Mouse (Mus musculus) cerebellum, adult 11 months (tissue): Measurements from ENCODE around the gene Stk4.

Experiments
- DNase-seq: peaks from one replicate; pipeline ENCODE4 v3.0.0; 2022

Stk4 gene

DNA sequence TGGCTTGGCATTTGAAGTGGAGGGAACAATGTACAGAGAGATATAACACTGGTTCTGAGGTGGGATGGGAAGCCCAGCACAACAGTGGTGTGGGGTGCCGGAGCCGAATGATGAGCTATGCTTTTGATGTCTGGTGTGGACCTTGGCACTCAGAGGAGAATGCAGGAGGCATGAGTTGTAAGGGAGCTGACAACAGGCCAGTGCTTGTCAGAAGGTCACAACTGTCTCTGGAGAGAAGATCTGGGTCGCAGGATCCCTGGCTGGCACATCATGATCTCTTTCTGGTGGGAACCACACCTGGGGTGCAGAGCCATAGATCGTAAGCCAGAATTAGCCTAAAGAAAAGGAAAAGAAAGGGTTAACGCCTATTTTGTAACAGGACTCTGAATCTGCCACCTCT lies 107.7 kb downstream of the Stk4 start:
- DNase-seq = no peak

DNA sequence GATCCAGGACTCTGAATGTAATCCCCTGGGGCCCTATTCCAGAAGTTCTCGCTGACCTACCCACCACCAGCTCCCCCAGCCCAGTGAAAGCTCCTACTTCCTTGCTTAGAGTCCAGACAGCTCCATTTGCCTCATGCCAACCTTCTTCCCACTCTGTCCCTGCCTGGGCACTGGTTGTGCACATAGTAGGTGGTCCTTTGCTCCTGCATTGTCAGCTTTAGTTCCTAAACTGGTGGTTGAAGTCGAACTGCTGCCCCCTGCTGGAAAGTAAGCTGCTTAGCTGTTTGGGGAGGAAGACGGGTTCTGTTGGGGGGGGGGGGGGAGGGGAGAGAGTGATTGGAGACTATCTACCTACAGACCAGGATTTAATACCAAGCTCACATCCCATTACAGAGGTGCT lies 110.0 kb downstream of the Stk4 start:
- no peak for DNase-seq

DNA sequence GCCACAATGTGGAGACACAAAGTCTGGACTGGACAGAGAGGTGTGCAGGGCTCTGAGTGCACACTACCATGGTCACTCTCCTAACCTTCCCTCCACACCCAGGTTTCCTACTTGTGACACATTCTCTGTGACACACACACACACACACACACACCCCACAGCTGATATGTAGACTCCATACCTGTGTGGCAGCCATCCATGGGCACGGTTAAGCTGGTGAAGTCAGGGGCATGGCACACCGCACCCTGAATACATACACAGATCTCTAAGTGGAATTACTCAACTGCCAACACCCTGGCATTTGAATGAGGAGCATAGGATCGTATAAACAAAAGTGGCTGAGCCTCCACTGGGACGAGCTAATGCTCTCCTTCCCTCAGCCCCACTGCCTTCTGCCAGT lies 110.6 kb downstream of the Stk4 start:
- no peak for DNase-seq

DNA sequence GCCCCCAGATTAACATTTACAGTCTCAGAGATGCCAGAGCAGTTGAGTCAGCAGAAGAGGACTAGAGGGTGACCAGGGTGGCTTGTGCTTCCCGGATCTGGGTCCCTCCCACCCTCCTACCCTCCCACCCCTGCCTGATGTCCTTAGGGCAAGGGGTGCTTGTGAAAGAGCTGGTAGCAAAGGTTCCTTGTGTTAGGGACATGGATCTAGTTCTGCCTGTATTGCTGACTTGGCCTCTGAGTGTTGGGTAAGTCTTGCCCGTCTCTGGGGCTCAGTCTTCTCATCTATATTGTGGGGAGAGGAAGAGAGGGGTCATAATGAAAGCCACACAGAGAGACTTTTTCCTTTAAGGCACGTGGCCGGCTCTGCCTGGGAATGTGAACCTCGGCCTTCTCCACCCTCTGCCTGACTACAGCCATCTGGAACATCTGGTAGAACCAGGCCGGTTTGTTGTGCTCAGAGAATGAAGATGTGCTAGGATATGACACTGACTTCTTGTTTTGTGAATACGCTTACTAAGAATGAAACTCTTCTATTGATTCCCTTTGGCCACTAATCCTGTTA lies 112.7 kb downstream of the Stk4 start, which contains the start of gene Wfdc5:
TSS of gene Wfdc5 (minus strand) at position 51 of the 564 bp plus-strand sequence.
- no peak for DNase-seq

DNA sequence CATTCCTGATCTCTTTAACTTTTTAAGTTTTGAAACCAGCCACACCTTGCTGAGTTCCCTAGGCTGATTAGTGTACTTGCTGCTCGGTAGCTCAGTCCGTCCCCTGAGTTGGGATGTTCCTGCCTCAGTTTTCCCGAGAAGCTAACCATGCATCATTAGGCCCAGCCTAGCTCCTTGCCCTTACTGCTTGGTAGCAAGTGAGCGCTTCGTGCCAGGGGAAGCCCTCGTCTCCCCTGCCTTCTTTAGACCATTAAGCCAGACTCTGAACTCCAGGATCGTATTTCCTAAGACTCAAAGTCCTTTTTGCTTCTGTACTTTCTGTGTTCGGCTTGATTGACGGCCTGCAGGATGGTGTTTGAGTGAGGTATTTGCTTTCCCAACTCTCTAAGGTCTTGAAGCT lies 113.2 kb downstream of the Stk4 start:
- no peak for DNase-seq

DNA sequence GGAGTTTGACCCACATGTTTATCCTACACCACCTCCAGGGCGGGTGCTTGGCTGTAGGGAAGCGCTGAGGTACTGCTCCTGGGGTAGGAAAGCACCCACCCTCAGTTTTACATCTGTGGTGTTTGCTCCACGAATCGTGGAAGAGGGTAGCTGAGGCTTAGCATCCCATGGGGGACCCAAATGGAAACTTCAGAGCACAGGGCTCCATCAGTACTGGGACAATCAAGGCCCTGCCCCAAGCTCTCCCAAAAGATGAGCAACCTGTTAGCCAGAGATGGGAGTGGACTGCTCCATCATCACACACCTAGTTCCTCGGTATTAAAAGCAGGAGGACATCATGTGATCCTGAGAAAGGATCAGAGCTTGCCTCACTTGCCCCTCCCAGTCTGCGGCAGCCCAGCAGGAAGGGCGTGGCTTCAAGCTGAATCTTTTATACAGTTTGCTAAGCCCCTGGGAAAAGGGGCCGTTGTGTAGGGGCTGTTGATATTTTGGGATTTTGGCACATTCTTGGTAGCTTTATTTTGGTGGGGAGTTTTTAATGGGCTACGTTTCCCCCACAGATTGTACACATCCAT lies 114.1 kb downstream of the Stk4 start:
- DNase-seq = no peak

DNA sequence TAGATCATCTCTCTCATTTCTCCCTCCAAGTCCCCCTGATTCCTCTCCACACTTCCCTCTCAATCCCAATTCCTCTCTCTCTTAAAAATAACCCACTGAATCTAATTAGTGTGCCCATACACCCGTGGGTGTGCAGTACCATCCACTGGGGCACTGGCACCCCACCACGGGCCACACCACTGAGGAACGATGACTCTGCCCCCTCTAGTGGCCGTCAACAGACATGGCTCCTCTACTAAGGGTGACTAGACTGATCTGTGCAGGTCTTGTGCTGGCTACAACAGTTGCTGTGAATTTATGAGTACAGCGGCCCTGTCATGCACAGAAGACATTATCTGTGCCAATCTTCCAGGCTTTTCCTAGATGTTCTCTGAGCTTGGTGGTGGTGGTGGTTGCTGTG lies 118.6 kb downstream of the Stk4 start:
- DNase-seq = no peak

DNA sequence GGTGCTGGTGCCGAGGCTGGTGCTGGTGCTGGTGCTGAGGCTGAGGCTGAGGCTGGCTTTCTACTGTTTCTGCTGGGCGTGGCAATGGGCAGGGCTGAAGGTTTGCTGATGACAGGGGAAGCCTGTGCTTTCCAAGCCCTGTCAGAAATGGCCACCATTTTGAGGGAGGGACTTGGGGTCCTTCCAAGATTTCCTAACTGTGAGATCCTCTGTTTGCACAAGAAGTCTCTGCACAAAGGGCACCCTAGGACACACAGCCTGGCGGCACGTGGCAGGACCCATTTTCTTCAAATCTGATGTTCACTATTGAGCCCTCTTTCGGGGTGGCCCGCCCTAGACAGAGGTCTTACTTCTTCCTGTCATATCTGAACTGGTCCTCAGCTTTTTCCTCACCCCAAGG lies 120.5 kb downstream of the Stk4 start, which contains the start of gene Wfdc12:
TSS of gene Wfdc12 (minus strand) at position 33 of the 400 bp plus-strand sequence.
- DNase-seq = no peak

DNA sequence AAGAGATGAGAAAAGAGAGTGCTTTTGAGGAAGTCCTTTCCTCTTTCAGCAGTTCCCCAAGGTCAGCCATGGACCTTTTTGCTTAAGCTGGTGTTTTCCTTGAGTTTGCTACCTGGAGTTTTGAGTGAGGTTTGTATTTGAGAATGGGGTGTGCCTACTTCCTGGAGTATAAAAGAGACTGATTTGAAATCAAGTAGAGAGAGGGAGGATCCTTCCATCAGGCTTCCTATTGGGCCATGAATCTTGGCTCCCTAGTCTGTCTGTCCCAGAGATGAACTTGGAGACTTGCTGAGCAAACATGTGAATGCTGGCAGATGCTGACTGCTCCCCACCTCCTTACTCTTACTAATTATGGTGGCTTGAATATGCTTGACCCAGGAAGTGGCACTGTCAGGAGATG lies 122.2 kb downstream of the Stk4 start:
- no peak for DNase-seq

DNA sequence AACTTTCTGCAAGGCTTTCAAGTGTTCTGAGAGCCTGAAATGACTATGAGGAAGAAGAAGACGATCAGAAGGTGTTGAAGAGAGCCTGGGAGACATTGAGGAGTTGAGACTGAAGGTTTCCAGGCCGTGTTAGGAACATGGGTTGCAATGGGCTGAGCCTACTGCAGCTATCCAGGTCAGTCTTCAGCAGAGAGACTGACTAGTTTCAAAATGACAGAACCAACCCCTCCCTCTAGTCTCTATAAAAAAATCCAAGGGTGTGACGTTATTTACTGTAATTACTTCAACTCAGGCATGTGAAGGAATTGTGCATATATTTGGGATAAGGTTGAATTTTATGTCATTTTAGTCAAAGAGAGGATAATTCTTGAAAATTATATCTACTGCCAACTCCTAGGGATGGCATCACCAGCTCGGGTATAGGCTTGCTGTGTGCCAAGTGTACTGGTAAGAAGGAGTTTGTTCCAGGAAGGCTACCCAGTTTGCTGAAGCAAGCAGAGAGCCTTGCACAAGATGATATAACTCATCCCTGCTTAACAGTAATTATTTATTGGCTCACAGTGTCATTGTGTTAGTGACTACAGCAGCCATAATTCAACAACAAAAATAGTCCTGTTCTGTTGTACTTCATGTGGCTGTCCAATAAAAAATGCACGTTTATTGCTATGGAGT lies 125.0 kb downstream of the Stk4 start:
- DNase-seq = no peak

DNA sequence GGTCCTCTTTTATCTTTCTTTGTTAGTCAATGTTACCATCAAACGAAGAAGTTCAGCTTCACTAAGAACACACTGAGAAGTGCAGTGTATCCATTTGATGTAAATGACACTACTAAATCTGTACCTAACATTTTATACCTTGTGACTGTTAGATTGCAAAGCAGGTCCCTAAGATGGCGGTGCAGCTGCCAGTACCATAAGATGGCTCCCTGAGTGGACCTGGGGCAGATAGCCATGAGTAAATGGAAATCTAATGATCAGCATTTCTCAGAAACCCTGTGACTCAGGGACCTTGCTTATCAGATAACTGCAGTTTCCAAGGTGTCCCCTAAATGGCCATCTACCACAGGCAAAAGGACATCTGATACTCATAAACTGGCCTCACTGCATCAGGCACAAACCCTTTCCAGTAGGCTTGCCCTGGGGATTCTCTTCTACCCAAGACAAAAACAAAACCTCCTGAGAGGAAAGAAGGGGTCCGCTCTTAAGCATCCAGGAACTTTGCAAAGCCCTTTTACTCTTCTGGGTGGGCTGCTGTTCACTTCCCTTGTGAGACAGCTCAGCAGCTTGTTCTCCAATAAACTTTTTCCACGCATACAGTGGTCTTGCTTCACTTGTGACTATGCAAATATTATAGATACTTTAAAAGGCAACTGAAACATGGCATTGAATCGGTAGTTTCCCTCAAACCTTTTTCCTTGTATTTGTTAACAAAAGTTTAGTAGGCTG lies 126.0 kb downstream of the Stk4 start:
- no peak for DNase-seq

DNA sequence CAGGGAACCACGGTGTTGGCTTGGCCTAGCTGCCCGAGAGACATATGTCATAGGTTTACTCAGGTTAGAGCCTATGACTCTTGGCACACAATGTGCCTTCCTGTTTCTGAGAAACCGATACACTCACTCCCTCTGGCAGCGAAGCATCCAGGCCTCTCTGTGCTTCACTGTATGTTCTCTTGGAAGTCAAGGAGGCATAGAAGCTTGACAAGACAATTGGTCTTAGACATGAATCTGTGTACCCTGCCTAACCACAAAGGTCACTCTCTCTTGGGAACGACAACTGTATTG lies 126.5 kb downstream of the Stk4 start:
- DNase-seq = no peak

DNA sequence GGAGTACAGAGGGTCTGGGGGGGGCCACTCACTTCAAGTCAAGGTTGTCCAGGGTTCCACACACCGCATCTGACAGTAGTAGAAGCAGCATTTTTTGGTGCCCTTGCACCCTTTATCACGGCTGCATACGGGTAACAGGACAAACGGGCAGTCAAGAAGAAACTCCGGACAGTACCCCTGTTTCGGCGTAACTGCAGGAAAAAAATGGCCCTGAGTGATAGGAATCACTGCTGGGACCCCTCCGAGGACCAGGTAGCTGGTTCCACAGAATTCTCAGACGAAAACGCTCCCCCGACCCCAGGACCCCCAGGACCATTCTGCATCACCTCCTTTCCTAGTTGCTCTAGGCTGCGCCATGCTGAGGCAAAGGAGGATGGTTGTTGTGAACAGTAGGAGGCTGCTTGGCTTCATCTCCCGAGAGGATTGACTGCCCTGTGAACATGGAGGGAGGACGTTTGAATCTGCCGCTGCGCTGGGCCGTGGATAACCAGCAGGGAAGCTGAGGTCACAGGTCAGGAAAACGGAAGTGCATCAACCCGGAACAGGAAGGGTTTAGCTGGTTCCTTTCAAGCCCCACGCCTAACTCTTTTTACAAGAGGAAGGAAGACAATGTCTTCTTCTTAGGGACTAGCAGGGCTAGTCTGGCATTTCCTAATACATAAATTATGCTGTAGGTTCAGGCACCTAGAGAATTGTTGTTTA lies 129.7 kb downstream of the Stk4 start, which contains the start of gene Wfdc15a:
TSS of gene Wfdc15a (minus strand) at position 505 of the 702 bp plus-strand sequence.
- DNase-seq = no peak
